Mouse (Mus musculus) limb, embryonic 11.5 days (tissue): ENCODE results near the gene Pam16. TPM values are rescaled to one million over a fixed set of nuclear protein-coding genes. Genes with fewer than 3 reads are reported as not detected.
A peak's percentile ranks its signal among the peaks of the same experiment; 100 is the strongest.

Experiments
- ATAC-seq: fragments of 200-750 bp; cut with Nextera tagmentation; 2 replicates; pipeline ENCODE4 v1.8.0; 2017; ENCODE audit warnings: low read depth; ENCODE audit not compliant: insufficient number of reproducible peaks, low FRiP score, low TSS enrichment
- DNase-seq: peaks from one replicate; pipeline ENCODE4 v3.0.0-alpha.2; 2015; ENCODE audit warnings: low spot score
- H3K27ac ChIP-seq: fragments of 300-500 bp; sonication (generic); replicated peaks from 2 replicates; pipeline ENCODE4 v1.5.1; 2014; ENCODE audit warnings: low read depth, mild to moderate bottlenecking, low read length
- H3K27me3 ChIP-seq: fragments of 300-500 bp; sonication (generic); 2 replicates; pipeline ENCODE4 v1.6.1; 2014; ENCODE audit warnings: mild to moderate bottlenecking, low read length, mixed read lengths; ENCODE audit not compliant: control insufficient read depth, insufficient read depth
- H3K36me3 ChIP-seq: fragments of 300-500 bp; sonication (generic); 2 replicates; pipeline ENCODE4 v1.6.1; 2014; ENCODE audit warnings: mild to moderate bottlenecking, low read length, moderate library complexity, mixed read lengths; ENCODE audit not compliant: control insufficient read depth, insufficient read depth
- H3K4me1 ChIP-seq: fragments of 300-500 bp; sonication (generic); 2 replicates; pipeline ENCODE4 v1.6.1; 2014; ENCODE audit warnings: low read length, mixed read lengths; ENCODE audit not compliant: control insufficient read depth, insufficient read depth
- H3K4me2 ChIP-seq: fragments of 300-500 bp; sonication (generic); 2 replicates; pipeline ENCODE4 v1.6.1; 2014; ENCODE audit warnings: low read depth, mild to moderate bottlenecking, moderate library complexity; ENCODE audit not compliant: severe bottlenecking
- H3K4me3 ChIP-seq: fragments of 300-500 bp; sonication (generic); 2 replicates; pipeline ENCODE4 v1.5.1; 2014; ENCODE audit warnings: low read depth, low read length
- H3K9ac ChIP-seq: fragments of 300-500 bp; sonication (generic); 2 replicates; pipeline ENCODE4 v1.6.1; 2014; ENCODE audit warnings: mild to moderate bottlenecking, low read length
- H3K9me3 ChIP-seq: fragments of 300-500 bp; sonication (generic); 2 replicates; pipeline ENCODE4 v1.6.1; 2016; ENCODE audit warnings: low read length; ENCODE audit not compliant: control insufficient read depth
- WGBS: fragments of 180-500 bp; shearing (Covaris S2); extraction: QIAGEN DNeasy Blood & Tissue Kit; methylation state at CpG from one replicate; pipeline ENCODE4 v1.1.7; 2014; 5-methylcytosine and 5-hydroxymethylcytosine counted together
- polyA plus RNA-seq: library from polyadenylated mRNA; unstranded; fragments of >200 nt; fragmentation: Nextera tagmentation; extraction: Ambion mirVana; gene quantifications from 2 replicates; pipeline ENCODE4 v1.2.1, GENCODE M21; 2014

Gene Pam16
- 107 and 115 TPM in 2 replicates for polyA plus RNA-seq

DNA sequence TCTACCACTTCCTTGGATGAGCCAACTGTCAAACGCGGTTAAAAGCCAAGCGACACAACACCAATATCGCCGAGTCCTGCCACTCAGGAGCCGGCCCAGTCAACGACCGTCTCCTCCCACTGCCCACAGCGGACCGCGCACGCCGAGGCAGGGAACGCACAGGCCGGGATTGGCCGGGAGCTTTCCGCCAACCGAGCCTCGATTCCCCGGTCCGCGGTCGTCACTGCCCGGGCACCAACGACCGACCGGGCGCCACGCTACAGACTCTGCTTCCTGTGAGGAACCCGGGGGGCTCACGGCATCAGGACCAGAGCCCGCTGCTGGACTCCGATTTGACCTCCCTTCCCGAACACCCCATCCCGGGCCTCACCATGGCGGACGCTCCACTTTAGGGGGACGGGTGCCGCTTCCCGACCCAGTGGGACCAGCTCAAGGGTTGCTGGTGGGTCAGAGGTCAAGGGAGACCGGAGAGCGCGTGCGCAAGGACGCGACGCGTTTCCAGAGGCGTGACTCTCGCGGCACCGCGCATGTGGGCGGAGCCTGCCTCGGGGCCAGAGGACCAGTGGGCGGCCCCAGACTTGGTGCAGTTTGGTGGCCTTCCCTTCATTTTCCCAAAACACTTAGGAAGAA is at the start of gene Pam16:
Gene Pam16 (minus strand): TSS at position 508 of the 630 bp plus-strand sequence.
- H3K36me3 ChIP-seq: peaks cover 4% of the 10 kb centered on the region
- peak within 1 kb of the TSS; percentile 70 for H3K4me3 ChIP-seq
- H3K9me3 ChIP-seq: no peaks in the 10 kb centered on the region
- peak within 1 kb of the TSS; percentile 43; the same call in 1 of the 2 replicates for H3K27ac ChIP-seq
- ATAC-seq (peak; percentile 86), DNase-seq (peak; percentile 92)
- under 1% methylated on average over 56 of the region's 56 CpGs for WGBS
- H3K4me2 ChIP-seq: peak within 1 kb of the TSS; percentile 67
- H3K4me1 ChIP-seq: peaks cover 8% of the 10 kb centered on the region
- no peaks in the 10 kb centered on the region for H3K27me3 ChIP-seq
- H3K9ac ChIP-seq: peak within 1 kb of the TSS; percentile 78

DNA sequence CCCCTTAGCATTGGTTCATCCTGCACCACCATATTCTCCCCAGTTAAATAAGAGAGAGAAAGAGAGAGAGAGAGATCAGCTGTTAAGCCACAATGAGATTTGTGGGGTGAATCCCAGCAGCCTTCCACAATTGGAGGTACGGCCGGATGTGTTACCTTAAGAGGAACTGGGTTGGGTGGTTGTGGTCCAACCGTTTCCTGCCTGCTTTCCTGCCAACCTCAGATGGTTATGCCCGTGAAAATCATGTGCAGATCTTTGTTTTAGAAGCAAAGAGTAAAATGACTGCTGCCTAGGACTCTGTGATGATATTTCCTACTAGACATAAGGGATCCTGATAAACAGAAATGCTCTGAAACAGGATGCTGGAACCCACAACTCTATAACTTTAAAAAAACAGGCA is 49.3 kb upstream of the Pam16 start:
- DNase-seq (no peak), ATAC-seq (no peak)
- Histone ChIP-seq H3K9ac (no peak overlapping the region), H3K4me3 (no peak overlapping the region), H3K27ac (no peak overlapping the region), H3K36me3 (0 out of 2 replicates have a peak, but pooled peaks cover 8% of the 10 kb centered on the region), H3K9me3 (no peaks in the 10 kb centered on the region), H3K27me3 (no peaks in the 10 kb centered on the region), H3K4me1 (peaks cover 7% of the 10 kb centered on the region), H3K4me2 (no peak overlapping the region)
- WGBS: 93% methylated on average over 4 of the region's 4 CpGs

DNA sequence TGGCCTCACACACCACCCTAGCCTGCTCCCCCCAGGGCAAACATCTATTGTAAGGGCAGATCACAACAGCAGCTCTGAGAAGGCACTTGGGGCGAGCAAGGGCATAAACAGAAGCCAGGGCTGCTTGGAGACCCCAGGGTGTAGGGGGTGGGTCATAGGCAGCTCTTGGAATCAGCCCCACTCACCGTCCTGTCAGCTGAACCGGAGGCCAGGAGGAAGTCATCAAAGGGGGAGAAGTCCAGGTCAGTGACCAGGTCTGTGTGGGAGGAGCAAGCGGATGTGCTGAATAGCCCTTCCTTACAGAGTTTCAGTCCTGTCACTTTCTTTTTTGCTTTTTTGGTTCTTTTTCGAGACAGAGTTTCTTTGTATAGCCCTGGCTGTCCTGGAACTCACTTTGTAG is 45.5 kb upstream of the Pam16 start:
- no peak overlapping the region for H3K4me3 ChIP-seq
- peaks cover 4% of the 10 kb centered on the region; the same call in 1 of the 2 replicates for H3K4me1 ChIP-seq
- H3K27ac ChIP-seq: no peak overlapping the region
- no peaks in the 10 kb centered on the region for H3K9me3 ChIP-seq
- H3K36me3 ChIP-seq: peaks cover 10% of the 10 kb centered on the region
- H3K9ac ChIP-seq: no peak overlapping the region
- no peaks in the 10 kb centered on the region for H3K27me3 ChIP-seq
- ATAC-seq: no peak
- WGBS: 72% methylated on average over 5 of the region's 5 CpGs
- no peak for DNase-seq
- no peak overlapping the region for H3K4me2 ChIP-seq

DNA sequence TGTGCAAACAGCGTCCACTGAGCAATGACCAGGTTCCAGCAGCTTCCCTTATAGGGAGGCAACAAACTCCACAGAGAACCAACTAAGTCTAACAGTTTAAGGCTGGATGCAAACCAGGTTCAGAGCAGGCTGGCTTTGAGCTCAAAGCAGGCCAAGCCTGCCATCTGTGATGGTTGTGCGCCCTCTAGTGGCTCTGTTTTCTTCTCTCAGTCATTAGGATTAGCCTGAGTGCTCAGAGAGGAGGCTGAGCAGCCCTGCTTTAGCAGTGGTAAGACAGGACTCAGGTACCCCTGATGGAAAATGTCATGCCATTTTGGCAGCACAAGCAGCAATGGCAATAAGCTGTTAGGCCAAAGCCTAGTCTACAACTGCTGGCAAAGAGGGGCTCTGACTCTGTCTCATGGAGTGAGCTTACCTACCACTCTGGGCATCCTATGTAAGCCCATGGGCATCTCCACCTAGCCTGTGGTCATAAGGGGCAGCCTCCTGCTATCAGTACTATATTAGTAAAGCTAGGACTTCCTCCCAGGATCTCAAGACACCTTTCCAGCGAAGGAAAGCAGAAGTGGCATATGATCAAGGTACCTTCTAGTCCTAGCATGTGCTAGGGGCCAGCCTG is 42.5 kb upstream of the Pam16 start:
- Histone ChIP-seq H3K4me1 (peaks cover 4% of the 10 kb centered on the region; the same call in 1 of the 2 replicates), H3K36me3 (peaks cover 9% of the 10 kb centered on the region)
- ATAC-seq: peak; percentile 51; the same call in 1 of the 2 replicates

DNA sequence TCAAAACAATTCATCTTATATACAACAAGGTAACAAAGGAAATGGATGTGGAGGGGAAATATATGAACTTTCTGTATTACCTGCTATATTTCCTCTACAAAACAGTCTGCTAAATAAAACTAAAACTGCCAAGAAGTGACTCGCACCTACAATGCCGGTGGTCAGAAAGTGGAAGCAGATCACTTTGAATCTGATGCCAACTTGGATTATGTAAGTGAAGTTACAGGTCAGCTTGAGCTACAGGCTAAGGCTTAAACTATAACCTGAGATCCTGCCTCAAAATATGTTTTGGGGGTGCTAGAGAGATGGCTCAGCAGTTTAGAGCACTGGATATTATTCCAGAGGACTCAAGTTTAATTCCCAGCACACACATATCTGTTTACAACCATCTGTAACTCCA is 40.9 kb upstream of the Pam16 start:
- Histone ChIP-seq H3K9me3 (no peaks in the 10 kb centered on the region), H3K4me2 (no peak overlapping the region), H3K27ac (no peak overlapping the region), H3K27me3 (no peaks in the 10 kb centered on the region), H3K4me3 (no peak overlapping the region), H3K9ac (no peak overlapping the region), H3K4me1 (peaks cover 11% of the 10 kb centered on the region; the same call in 1 of the 2 replicates), H3K36me3 (peaks cover 10% of the 10 kb centered on the region)
- ATAC-seq: no peak
- WGBS: 97% methylated on average over 2 of the region's 2 CpGs
- no peak for DNase-seq

More for the DNA sequence above, 42.5 kb upstream of the Pam16 start:
- Histone ChIP-seq H3K4me3 (no peak overlapping the region), H3K9me3 (no peaks in the 10 kb centered on the region), H3K9ac (0 out of 2 replicates have a peak overlapping the region, but pooled peaks have one; percentile 12), H3K27ac (no peak overlapping the region), H3K27me3 (no peaks in the 10 kb centered on the region), H3K4me2 (no peak overlapping the region)
- 21% methylated on average over 3 of the region's 3 CpGs for WGBS
- peak; percentile 95 for DNase-seq

DNA sequence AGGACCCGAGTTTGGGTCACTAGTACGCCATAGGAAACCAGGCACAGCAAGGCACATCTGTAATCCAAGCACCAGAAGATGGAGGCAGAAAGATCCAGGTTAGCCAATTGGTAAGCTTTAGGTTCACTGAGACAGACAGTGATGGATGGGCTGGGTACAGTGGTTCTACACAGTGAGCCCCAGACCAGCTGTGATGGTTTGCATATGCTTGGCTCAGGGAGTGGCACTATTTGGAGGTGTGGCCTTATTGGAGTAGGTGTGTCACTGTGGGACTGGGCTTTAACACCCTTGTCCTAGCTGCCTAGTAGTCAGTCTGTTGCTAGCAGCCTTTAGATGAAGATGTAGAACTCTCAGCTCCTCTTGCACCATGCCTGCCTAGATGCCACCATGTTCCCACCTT is 39.0 kb upstream of the Pam16 start:
- no peaks in the 10 kb centered on the region for H3K27me3 ChIP-seq
- no peaks in the 10 kb centered on the region for H3K9me3 ChIP-seq
- no peak overlapping the region for H3K4me2 ChIP-seq
- H3K36me3 ChIP-seq: peaks cover 7% of the 10 kb centered on the region
- WGBS: 85% methylated on average over 2 of the region's 2 CpGs
- no peak for DNase-seq
- ATAC-seq: no peak
- H3K27ac ChIP-seq: no peak overlapping the region
- no peak overlapping the region for H3K9ac ChIP-seq
- H3K4me1 ChIP-seq: peaks cover 20% of the 10 kb centered on the region; the same call in 1 of the 2 replicates
- H3K4me3 ChIP-seq: no peak overlapping the region

DNA sequence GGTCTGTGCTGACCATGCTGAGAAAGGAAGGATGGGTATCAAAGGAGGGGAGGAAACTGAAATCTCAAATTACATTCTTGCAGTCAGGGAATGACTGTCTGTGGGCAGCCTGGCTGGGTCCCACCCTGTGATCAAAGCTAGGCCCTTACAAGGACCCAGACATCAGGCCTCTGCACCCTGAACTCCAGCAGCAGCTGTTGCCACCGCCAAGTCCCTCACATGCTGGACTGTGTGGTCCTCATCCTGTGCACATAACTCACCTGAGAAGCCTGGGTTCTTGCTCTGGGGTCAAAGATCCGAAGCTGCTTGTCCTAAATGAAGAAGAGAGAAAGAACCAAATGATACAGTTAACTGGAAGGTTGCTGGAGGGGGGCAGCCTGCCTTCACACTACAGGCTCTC is 36.8 kb upstream of the Pam16 start:
- H3K36me3 ChIP-seq: peaks cover 4% of the 10 kb centered on the region; the same call in 1 of the 2 replicates
- 52% methylated on average over 2 of the region's 2 CpGs for WGBS
- H3K27me3 ChIP-seq: no peaks in the 10 kb centered on the region
- H3K9ac ChIP-seq: no peak overlapping the region
- H3K4me3 ChIP-seq: no peak overlapping the region
- no peak overlapping the region for H3K4me2 ChIP-seq
- peak overlapping the region; percentile 38; the same call in 1 of the 2 replicates for H3K27ac ChIP-seq
- ATAC-seq (no peak), DNase-seq (no peak)
- no peaks in the 10 kb centered on the region for H3K9me3 ChIP-seq
- peaks cover 28% of the 10 kb centered on the region for H3K4me1 ChIP-seq

DNA sequence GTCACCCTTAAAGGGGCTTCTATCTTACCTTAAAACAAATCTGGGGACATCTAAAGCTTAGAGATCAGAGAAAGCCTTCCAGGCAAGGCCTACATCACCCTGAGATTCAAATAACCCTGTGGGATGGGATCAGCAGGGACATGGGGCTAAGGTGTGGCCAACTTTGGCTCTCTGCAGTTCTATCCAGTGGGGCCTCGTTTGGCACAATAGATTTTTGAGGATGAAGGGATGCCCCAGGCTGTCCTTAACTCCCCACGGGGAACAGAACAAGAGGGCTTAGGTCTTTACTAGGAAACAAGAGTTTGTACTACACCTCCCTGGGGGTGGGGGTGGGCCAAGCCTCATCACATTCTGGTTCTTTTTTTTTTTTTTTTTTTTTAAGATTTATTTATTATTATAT is 34.5 kb upstream of the Pam16 start:
- H3K4me2 ChIP-seq: peak overlapping the region; percentile 34
- H3K4me1 ChIP-seq: peaks cover 51% of the 10 kb centered on the region

More for the DNA sequence above, 34.5 kb upstream of the Pam16 start:
- DNase-seq (no peak), ATAC-seq (peak; percentile 29; the same call in 1 of the 2 replicates)
- H3K36me3 ChIP-seq: peaks cover 6% of the 10 kb centered on the region; the same call in 1 of the 2 replicates
- H3K9me3 ChIP-seq: no peaks in the 10 kb centered on the region
- no peaks in the 10 kb centered on the region for H3K27me3 ChIP-seq
- peak overlapping the region; percentile 97 for H3K27ac ChIP-seq
- WGBS: 3% methylated on average over 2 of the region's 2 CpGs
- peak overlapping the region; percentile 54 for H3K9ac ChIP-seq
- H3K4me3 ChIP-seq: no peak overlapping the region
